Mouse (Mus musculus) CH12F3 (cell line): ENCODE measurements around the gene Gpatch3.

Source experiments
- in situ Hi-C: fragments of 300-500 bp; cut with MboI; formaldehyde crosslinking; loops from 2 replicates; pipeline ENCODE4 v1.14.3; 2020; ENCODE audit warnings: low sequenced_read_pairs

Gene Gpatch3

GRCm38 (mm10) chr4:133619473-133620136 lies 45.1 kb downstream of the Gpatch3 start:
- in situ Hi-C loops: no loop called here

- in situ Hi-C loops: no loop called here
Measured at GRCm38 (mm10) chr4:133620668-133621067, 46.1 kb downstream of the Gpatch3 start.

- in situ Hi-C loops: no loop called here
Measured at GRCm38 (mm10) chr4:133622161-133622695, 47.7 kb downstream of the Gpatch3 start.

GRCm38 (mm10) chr4:133624830-133625229 lies 50.3 kb downstream of the Gpatch3 start:
- in situ Hi-C loops: no loop called here

GRCm38 (mm10) chr4:133625621-133626071 lies 51.1 kb downstream of the Gpatch3 start:
- in situ Hi-C loops: no loop called here

GRCm38 (mm10) chr4:133626221-133626620 lies 51.7 kb downstream of the Gpatch3 start:
- in situ Hi-C loops: no loop called here

- in situ Hi-C loops: no loop called here
Measured at GRCm38 (mm10) chr4:133626621-133627020, 52.1 kb downstream of the Gpatch3 start.

- in situ Hi-C loops: no loop called here
Measured at GRCm38 (mm10) chr4:133627039-133627438, 52.5 kb downstream of the Gpatch3 start.

- in situ Hi-C loops: no loop called here
Measured at GRCm38 (mm10) chr4:133628517-133628916, 54.0 kb downstream of the Gpatch3 start.

GRCm38 (mm10) chr4:133629191-133629590 lies 54.6 kb downstream of the Gpatch3 start:
- in situ Hi-C loops: no loop called here

- in situ Hi-C loops: no loop called here
Measured at GRCm38 (mm10) chr4:133630326-133630920, 55.9 kb downstream of the Gpatch3 start.

- in situ Hi-C loops: no loop called here
Measured at GRCm38 (mm10) chr4:133631071-133631768, 56.7 kb downstream of the Gpatch3 start.

GRCm38 (mm10) chr4:133631769-133632411 lies 57.3 kb downstream of the Gpatch3 start:
- in situ Hi-C loops: no loop called here

- in situ Hi-C loops: no loop called here
Measured at GRCm38 (mm10) chr4:133632483-133633327, 58.2 kb downstream of the Gpatch3 start.

- in situ Hi-C loops: no loop called here
Measured at GRCm38 (mm10) chr4:133633332-133634042, 58.9 kb downstream of the Gpatch3 start.
